Mouse (Mus musculus) erythroid progenitor cell, adult 5-6 weeks (primary cell): ENCODE results near the gene Svop. TPM values are rescaled to one million over a fixed set of nuclear protein-coding genes. Genes with fewer than 3 reads are reported as not detected.

Experiments used
- ATAC-seq: replicated peaks from 2 replicates; pipeline ENCODE4 v1.8.0; 2016; ENCODE audit warnings: moderate number of reproducible peaks, mild to moderate bottlenecking, moderate TSS enrichment, inconsistent platforms; ENCODE audit not compliant: poor library complexity, low FRiP score, severe bottlenecking
- total RNA-seq, 2 experiments: library from RNA; stranded (forward) in 1 of 2; stranded (reverse) in 1 of 2; fragments of 150-400 nt in 1 of 2; fragments of 186-747, 209-891 nt in 1 of 2; gene quantifications; 2 replicates each; pipeline versions ENCODE4 v1.2.3 to v1.2.4; 2015 to 2017; ENCODE audit warnings: low replicate concordance in 2 of 2

Gene Svop
- total RNA-seq, 2 experiments from 2014 or later = not detected

DNA sequence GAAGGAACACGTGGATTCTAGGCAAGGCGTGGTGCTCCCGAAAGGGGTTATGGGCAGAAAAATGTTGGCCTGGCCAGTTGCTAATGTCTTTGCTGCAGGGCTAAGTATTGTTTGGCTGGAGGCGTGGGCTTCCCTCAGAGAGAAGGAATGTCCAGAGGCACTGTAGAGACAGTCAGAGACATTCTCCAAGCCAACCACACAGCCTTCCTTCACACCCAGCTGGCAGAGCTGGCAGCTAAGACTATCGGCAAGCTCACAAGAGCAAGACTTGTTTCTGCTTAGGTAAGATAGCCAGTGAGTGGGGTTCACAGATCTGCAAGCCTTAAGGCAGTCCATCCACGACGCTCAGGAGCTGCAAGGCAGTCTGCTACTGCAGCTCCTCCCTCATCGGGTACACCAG lies 114.1 kb downstream of the Svop start:
- ATAC-seq = peak; percentile 71

Other genes with a start within 250 kb of the Svop start
- gene Coro1c, start 182.8 kb downstream of the Svop start, total RNA-seq (2015; ENCODE audit: low replicate concordance) = 32.7 and 52.3 TPM in 2 replicates
- 43.4 and 52.9 TPM in 2 replicates for gene Coro1c, start 182.8 kb downstream of the Svop start, total RNA-seq (2017; ENCODE audit: low replicate concordance)
- 21.3 and 31.9 TPM in 2 replicates for gene Ssh1, start 97.7 kb downstream of the Svop start, total RNA-seq (2015; ENCODE audit: low replicate concordance)
- gene Ssh1, start 97.7 kb downstream of the Svop start, total RNA-seq (2017; ENCODE audit: low replicate concordance) = 30.9 and 43.1 TPM in 2 replicates
- gene Dao, start 87.9 kb downstream of the Svop start, total RNA-seq (2015; ENCODE audit: low replicate concordance) = not detected in 2 replicates
- gene Dao, start 87.9 kb downstream of the Svop start, total RNA-seq (2017; ENCODE audit: low replicate concordance) = not detected in 2 replicates
- 1.8 and 5.0 TPM in 2 replicates for gene Usp30, start 26.1 kb downstream of the Svop start, total RNA-seq (2015; ENCODE audit: low replicate concordance)
- gene Usp30, start 26.1 kb downstream of the Svop start, total RNA-seq (2017; ENCODE audit: low replicate concordance) = 0.68 and 0.77 TPM in 2 replicates
- 1.7 and 7.9 TPM in 2 replicates for gene Alkbh2, start 36.6 kb upstream of the Svop start, total RNA-seq (2015; ENCODE audit: low replicate concordance)
- not detected in 2 replicates for gene Alkbh2, start 36.6 kb upstream of the Svop start, total RNA-seq (2017; ENCODE audit: low replicate concordance)
- 1.1 and 3.4 TPM in 2 replicates for gene Ung, start 38.8 kb upstream of the Svop start, total RNA-seq (2015; ENCODE audit: low replicate concordance)
- gene Ung, start 38.8 kb upstream of the Svop start, total RNA-seq (2017; ENCODE audit: low replicate concordance) = 1.7 and 5.5 TPM in 2 replicates
- 1.3 TPM in 1 of 2 replicates, not detected in the other for gene Acacb, start 55.0 kb upstream of the Svop start, total RNA-seq (2015; ENCODE audit: low replicate concordance)
- not detected in 2 replicates for gene Acacb, start 55.0 kb upstream of the Svop start, total RNA-seq (2017; ENCODE audit: low replicate concordance)
- gene Foxn4, start 182.2 kb upstream of the Svop start, total RNA-seq (2015; ENCODE audit: low replicate concordance) = not detected in 2 replicates
- gene Foxn4, start 182.2 kb upstream of the Svop start, total RNA-seq (2017; ENCODE audit: low replicate concordance) = not detected in 2 replicates
- not detected in 2 replicates for gene Myo1h, start 197.6 kb upstream of the Svop start, total RNA-seq (2015; ENCODE audit: low replicate concordance)
- gene Myo1h, start 197.6 kb upstream of the Svop start, total RNA-seq (2017; ENCODE audit: low replicate concordance) = not detected in 2 replicates